Mouse (Mus musculus) cerebellum, postnatal 10 days (tissue): Measurements from ENCODE around the gene Art2b.
"Not testable (repeated sequence)": the region's sequence is repeated elsewhere in the genome, so short reads cannot be mapped to it uniquely, and the experiment has no call there.

ENCODE experiments used
- DNase-seq, 2 experiments: peaks; one replicate each; pipeline ENCODE4 v3.0.0; 2021; ENCODE audit warnings: mixed read lengths in 2 of 2

Gene Art2b

GRCm38 (mm10) chr7:101585408-101585807, at the start of gene Art2b:
Gene Art2b (minus strand): TSS chr7:101585600.
- no peak for DNase-seq

DNA sequence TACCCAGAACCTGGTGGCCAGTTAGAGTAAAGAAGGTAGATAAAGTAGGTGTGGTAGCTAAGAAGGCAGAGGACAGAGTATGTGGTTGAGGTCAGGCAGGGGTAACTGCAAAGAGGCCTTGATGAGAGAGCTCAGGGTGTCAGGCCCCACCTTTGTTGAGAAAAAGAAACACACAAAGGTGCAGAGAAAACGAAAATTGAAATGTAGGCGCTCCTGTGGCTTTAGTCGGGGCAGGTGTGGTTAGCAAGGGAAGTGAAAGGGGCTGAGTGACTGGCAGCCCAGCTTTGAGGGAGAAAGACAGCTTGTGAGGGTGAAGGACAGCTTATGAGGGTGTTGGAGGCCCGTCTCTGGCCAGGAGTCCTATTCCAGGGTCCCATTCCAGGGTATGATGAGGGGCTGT, 49.1 kb upstream of the Art2b start:
- DNase-seq = no peak

DNA sequence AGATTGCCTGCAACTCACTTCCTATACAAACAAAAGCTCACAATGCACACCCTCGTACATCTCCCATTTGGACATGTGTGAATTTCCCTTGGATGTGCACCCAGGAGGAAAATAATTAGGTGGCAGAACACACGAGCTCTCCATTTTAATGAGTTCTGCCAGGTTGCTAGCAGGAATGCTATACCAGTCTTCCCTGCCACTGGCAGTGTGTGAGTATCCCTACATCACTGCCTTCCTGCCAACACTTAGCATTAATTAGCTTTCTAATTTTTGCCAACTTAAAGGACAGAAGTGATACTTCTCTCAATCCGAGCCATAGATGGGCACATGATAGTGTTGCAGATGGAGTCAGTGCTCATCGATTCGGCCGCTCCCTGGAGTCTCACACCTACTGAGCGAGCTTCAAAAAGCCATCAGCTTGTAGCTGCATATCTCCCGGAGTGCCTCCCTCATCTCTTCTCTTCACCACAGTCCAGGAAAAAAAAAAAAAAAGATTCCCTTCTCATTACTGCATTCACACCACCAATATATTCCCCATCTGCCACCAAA, 48.3 kb upstream of the Art2b start:
- no peak for DNase-seq

GRCm38 (mm10) chr7:101628481-101628880, 43.1 kb upstream of the Art2b start:
- no peak for DNase-seq

- peak; percentile 39 to 50 for DNase-seq
Measured at GRCm38 (mm10) chr7:101627166-101627565, 41.8 kb upstream of the Art2b start.

- no peak for DNase-seq
Measured at GRCm38 (mm10) chr7:101624283-101624682, 38.9 kb upstream of the Art2b start.

GRCm38 (mm10) chr7:101621861-101622260, 36.5 kb upstream of the Art2b start:
- DNase-seq = not testable (repeated sequence)

DNA sequence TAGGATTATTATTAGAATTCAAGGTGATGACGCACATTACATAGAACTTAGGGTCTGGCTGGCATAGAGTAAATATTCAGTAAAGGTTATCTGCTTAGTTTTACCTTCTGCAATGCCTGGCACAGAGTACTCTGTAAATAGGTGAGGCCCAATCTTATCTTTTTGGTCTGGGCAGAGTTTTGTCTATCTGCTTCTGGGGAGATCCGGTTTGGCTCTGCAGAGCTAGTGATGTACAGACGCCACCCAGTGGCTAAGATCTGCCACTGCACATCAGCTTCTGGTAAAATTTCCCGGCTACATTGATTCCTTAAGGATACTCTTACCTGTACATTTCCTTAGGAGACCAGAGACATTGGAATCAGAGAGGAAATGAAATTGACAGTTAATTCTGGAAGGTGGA, 35.0 kb upstream of the Art2b start:
- DNase-seq = peak; percentile 72 to 77

- no peak for DNase-seq
Measured at GRCm38 (mm10) chr7:101618273-101618672, 32.9 kb upstream of the Art2b start.

DNA sequence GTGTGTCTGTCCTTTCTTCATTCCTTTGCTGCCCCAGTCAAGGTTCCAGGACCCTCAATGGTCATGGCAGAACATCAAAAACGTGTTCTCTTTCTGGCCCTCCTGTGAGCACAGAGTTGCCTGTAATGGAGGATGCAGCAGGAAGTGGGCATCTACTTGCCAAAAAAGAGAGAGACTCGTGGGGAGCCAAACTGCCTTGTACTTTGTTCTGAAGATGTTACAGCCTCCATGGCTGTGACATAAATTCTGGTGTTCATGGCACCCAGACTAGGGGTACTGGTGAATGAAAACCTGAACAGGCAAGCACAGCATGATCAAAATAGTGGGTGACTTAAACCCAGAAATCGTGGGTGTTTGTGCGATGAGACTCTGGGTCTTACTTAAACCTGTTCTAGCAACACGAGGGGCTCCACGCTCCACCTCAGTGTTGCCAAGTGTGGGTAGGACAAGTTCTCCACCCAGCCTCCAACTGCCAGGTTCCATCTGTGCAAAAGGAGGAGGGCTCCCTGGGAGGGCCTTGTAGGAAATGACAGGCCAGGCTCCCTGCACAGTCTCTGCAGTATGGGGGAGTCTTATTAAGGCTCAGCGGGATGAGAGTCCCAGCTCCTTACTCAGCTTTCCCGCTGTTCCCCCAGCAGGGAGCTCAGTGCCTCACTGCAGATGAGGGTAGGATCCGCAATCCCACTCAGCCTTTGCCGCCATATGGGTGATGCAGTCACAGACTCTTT, 32.2 kb upstream of the Art2b start:
- DNase-seq = no peak

DNA sequence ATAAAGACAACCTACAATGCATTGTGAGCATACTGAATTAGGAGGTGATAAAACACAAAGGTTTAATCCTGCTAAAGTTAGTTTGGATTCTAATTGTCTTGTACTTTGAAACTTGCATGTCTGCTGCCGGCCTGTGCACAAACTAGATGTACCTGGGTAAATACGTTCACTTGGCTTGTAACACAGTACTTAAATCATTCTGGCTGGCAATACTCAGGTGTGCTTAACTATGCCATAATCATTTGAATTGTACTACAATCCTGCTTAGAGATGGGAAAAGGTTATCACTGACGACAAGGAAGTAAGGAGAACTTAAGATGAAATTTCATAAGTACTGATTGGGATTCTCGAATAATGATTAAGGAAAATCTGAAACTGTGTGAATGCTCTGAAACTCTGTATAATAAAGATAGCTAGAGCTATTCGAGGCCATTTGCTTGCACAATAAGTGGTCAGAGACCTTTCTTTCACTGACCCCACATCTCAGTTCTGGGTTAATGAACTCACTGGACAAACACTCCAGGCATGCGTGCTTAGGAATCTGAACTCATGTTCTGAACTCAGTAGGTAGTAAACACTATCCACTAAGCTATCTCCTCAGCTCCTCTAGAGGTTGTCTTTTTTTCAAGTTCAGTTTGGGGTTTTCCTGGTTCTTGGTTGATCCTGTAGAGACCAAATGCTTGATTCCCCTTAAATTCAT, 30.9 kb upstream of the Art2b start:
- DNase-seq = no peak

DNA sequence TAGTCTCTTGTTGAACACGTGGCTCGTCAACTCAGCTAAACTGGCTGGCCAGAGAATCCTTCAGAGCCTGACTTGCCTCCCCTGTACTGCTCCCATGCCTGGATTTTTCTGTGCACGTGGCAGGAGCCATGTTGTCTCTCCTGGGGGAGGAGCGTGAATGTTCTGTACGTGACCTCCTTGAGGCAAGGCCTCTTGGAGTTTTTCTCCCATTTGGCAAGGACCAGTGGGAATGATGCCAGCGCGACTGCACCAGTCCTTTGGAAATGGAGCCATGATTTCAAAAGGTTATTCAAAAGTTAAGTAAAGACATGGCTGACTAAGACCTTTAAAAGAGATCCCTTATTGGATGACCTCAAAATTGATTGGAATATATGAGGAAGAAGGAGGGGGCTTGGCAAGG, 30.0 kb upstream of the Art2b start:
- DNase-seq = peak in 1 of 2 experiments; percentile 17

GRCm38 (mm10) chr7:101612786-101613527, 27.6 kb upstream of the Art2b start:
- DNase-seq = not testable (repeated sequence)

DNA sequence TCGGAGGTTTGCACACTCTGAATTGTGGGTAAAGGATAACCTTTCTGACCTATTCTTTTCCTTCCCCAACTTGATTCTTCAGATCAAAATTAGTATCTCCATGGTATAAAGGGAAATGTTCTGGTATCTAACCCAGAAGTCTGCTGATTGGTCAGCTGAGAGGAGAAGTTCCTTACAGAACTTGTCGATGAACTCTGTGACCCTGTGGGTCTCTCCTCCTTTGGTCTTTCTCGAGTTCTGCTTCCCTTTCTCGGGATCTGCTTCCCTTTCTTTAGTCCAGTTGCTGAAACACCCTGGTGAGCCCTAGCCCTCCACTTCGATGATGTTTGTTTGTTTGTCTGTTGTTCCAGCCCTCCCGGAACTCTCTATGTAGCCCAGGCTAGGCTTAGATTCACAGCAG, 22.4 kb upstream of the Art2b start:
- no peak for DNase-seq

GRCm38 (mm10) chr7:101600406-101600805, 15.0 kb upstream of the Art2b start:
- no peak for DNase-seq

DNA sequence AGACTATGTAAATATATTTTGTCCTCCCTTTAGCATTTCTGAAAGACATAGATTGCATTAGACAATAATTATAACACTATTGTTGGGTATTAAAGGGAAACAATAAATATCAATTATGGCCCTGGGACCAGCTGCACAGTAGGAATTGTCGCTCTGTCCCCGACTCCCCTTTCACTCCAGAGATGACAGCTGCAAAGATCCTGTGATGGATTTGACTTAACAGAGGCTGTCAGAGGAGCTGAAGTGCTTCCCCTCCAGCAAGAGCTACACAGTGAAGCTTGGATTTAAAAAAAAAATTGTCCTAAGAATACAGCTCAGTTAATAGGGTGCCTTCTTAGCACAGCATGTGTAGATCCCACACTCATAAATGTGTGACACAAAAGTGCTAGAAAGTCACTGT, 13.1 kb upstream of the Art2b start:
- no peak for DNase-seq

DNA sequence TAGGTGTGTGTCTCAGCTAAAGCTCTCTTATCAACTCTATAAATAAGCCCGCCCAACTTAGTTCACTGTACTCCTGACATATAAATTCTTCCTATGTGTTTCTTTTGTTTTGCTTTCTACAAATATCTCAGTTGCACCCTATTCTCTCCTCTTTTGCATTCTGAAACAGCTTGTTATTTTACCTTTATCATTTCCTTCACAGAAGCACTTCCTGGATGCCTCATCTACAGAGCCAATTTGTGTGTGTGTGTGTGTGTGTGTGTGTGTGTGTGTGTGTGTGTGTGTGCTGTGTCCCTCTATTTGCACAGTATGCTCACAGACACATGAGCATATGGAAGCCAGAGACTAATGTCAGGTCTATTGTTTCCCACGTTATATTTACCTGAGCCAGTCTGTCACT, 9.6 kb upstream of the Art2b start:
- DNase-seq = no peak

DNA sequence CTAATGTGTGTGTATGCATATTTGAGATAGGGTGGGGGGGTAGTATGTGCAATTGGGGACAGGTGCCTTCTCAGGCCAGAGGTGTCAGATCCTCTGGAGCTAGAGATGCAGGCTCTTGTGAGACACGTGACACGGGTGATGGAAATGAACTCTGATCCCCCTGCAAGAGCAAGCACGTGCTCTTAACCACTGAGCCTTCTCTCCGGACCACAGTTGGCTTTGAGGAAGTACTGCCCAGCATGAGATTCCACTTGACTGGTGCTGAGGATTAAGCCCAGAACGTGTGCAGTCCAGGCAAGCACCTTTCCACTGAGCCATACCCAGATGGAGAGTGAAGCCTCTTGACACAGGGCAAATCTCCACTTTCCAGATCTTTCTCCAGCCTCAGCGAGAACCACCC, 1.1 kb downstream of the Art2b start:
- DNase-seq = not testable (repeated sequence)

DNA sequence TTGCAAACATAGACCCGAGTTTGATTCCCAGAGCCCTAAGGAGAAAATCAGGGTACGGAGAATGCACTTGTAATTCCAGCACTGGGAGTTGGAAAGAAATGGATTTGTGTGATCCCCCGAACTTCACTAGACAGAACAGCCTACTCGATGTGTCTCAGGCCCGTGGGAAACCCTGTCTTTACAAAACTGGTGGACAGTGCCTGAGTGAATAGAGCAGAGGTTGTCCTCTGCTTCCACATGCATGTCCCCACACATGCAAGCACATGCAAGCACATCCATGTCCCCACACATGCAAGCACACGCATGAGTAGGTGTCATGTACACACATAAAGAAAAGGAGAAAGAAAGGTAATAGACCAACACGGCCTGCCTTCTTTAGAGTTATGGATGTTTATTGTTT, 3.4 kb downstream of the Art2b start:
- DNase-seq = no peak

DNA sequence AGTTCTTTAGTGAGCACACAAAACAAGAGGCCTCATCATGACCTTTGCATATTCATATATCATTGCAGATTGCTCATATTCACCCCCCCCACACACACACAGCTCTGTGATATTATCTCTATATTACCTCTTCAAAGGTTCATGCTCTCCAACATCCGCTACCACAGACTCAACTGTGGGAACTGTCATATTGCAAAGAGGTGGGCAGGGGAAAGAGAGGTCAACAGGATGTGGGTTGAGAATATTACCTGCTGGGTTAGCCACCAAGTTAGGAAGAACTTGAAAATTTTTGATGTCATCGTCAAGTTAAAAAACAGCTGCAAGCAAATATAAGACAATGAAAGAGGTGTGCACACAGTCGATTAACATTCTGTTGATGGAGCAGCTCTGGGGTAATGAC, 4.5 kb downstream of the Art2b start:
- not testable (repeated sequence) for DNase-seq

DNA sequence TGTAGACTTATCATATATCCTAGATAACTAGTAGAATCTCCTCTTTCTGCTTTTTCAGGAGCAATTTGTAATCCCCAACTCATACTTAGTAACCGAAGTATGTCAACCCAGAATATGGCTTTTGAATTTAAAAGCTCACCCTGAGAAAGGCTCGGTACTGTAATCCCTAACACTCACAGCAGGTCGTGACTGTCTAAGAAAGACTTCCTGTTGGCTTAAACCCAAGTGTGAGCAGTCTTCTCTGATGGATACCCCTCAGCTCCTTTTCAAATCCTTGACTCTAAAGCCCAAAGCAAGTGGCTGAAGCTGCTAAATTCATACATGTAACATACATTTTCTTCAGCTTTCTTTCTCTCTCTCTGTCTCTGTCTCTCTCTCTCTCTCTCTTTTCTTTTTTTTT, 11.0 kb downstream of the Art2b start:
- no peak for DNase-seq

GRCm38 (mm10) chr7:101573636-101574035, 11.8 kb downstream of the Art2b start:
- DNase-seq = peak; percentile 12 to 26

GRCm38 (mm10) chr7:101564086-101564485, 21.3 kb downstream of the Art2b start:
- DNase-seq = no peak
